Mouse (Mus musculus) forelimb bud, embryonic 11.5 days (tissue): Measurements from ENCODE around the gene Nuf2.

ENCODE experiments used
- DNase-seq: peaks from one replicate; pipeline ENCODE4 v3.0.0-alpha.2; 2012; ENCODE audit warnings: low read depth, low spot score

The Nuf2 gene

GRCm38 (mm10) chr1:169471185-169471584, 60.1 kb downstream of the Nuf2 start:
- no peak for DNase-seq

- no peak for DNase-seq
Measured at GRCm38 (mm10) chr1:169467791-169468190, 63.5 kb downstream of the Nuf2 start.

DNA sequence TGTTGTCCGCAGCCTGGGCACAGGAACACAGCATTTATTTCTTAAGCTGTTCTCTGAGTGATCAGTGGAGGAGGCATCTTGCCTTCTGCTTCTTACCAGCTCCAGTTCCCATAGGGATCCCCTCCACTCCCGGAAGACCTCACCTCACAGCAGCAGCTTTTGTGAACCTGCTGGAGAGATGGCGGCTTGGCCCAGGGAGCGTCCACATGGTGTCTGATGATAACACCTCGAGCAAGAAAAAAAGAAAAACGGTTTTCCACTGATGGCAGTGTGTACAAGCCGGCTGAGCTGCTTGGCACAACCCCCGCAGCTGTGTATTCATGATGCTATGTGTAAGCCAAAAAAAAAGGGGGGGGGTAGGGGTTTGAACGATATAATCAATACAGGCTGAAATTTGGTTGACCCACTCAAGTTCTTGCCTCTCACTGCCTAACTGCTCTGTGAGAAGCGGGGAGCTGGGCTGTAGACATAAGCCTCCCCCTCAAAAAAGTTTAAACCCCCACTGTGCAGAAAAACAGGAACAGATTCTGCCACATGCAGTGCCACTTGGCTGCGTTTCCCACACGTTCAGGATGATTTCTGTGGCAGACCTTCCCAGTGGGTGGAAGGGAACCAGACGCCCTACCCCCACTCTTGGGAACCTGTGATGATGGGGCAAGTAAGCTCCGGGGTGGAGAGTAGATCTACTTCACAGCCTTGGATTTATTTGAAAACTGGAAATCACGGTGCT, 68.7 kb downstream of the Nuf2 start:
- DNase-seq: no peak

GRCm38 (mm10) chr1:169459071-169459782, 72.0 kb downstream of the Nuf2 start:
- DNase-seq: peak; percentile 90
